Mouse (Mus musculus): ENCODE results near the gene Stk35. TPM values are rescaled to one million over a fixed set of nuclear protein-coding genes. Genes with fewer than 3 reads are reported as not detected.
"Not testable (repeated sequence)": the region's sequence is repeated elsewhere in the genome, so short reads cannot be mapped to it uniquely, and the experiment has no call there.

The Stk35 gene
- polyA plus RNA-seq, 1 experiment from 2014 or later, result 9.0 TPM

- no peak overlapping the region for H3K4me2 ChIP-seq (ENCODE audit: low read length)
- no peaks in the 10 kb centered on the region for H3K27me3 ChIP-seq (replicated peaks; ENCODE audit: control insufficient read depth, insufficient read depth, low read length)
- WGBS, result 91% methylated on average over 6 of the region's 6 CpGs
- H3K9ac ChIP-seq (replicated peaks; ENCODE audit: low read depth, low read length), result no peak overlapping the region
- H3K4me3 ChIP-seq (replicated peaks; ENCODE audit: low read length), result no peak overlapping the region
- no peaks in the 10 kb centered on the region for H3K9me3 ChIP-seq (ENCODE audit: control insufficient read depth, low read length)
- ATAC-seq, result no peak
- peaks cover 2% of the 10 kb centered on the region; the same call in 1 of the 2 replicates for H3K36me3 ChIP-seq (ENCODE audit: control insufficient read depth, insufficient read depth)
- no peak overlapping the region for H3K27ac ChIP-seq (ENCODE audit: low read length)
- H3K4me1 ChIP-seq (replicated peaks; ENCODE audit: control insufficient read depth, insufficient read depth, low read length), result no peaks in the 10 kb centered on the region; the same call in none of the 2 replicates
These were observed 23.9 kb downstream of the Stk35 start for GRCm38 (mm10) chr2:129824254-129824653.

- no peak overlapping the region for H3K4me3 ChIP-seq (replicated peaks; ENCODE audit: low read length)
- ATAC-seq, result no peak
- no peak overlapping the region for H3K9ac ChIP-seq (replicated peaks; ENCODE audit: low read depth, low read length)
- no peak overlapping the region for H3K4me2 ChIP-seq (ENCODE audit: low read length)
- no peaks in the 10 kb centered on the region; the same call in 1 of the 2 replicates for H3K4me1 ChIP-seq (replicated peaks; ENCODE audit: control insufficient read depth, insufficient read depth, low read length)
- H3K27ac ChIP-seq (ENCODE audit: low read length), result no peak overlapping the region
- H3K27me3 ChIP-seq (replicated peaks; ENCODE audit: control insufficient read depth, insufficient read depth, low read length), result no peaks in the 10 kb centered on the region
- peaks cover 2% of the 10 kb centered on the region; the same call in 1 of the 2 replicates for H3K36me3 ChIP-seq (ENCODE audit: control insufficient read depth, insufficient read depth)
- WGBS, result 97% methylated on average over 3 of the region's 3 CpGs
- no peaks in the 10 kb centered on the region for H3K9me3 ChIP-seq (ENCODE audit: control insufficient read depth, low read length)
These were observed 25.8 kb downstream of the Stk35 start for GRCm38 (mm10) chr2:129826141-129826540.

- Histone ChIP-seq H3K9me3 (ENCODE audit: control insufficient read depth, low read length) (no peaks in the 10 kb centered on the region), H3K4me2 (ENCODE audit: low read length) (no peak overlapping the region), H3K4me1 (replicated peaks; ENCODE audit: control insufficient read depth, insufficient read depth, low read length) (no peaks in the 10 kb centered on the region), H3K27me3 (replicated peaks; ENCODE audit: control insufficient read depth, insufficient read depth, low read length) (no peaks in the 10 kb centered on the region), H3K4me3 (replicated peaks; ENCODE audit: low read length) (no peak overlapping the region), H3K27ac (ENCODE audit: low read length) (no peak overlapping the region), H3K36me3 (ENCODE audit: control insufficient read depth, insufficient read depth) (no peaks in the 10 kb centered on the region; the same call in 1 of the 2 replicates), H3K9ac (replicated peaks; ENCODE audit: low read depth, low read length) (no peak overlapping the region)
- WGBS, result 75% methylated on average over 4 of the region's 4 CpGs
- ATAC-seq, result no peak
These were observed 32.7 kb downstream of the Stk35 start for GRCm38 (mm10) chr2:129832993-129833392.

- 86% methylated on average over 1 of the region's 1 CpGs for WGBS
- no peaks in the 10 kb centered on the region for H3K4me1 ChIP-seq (replicated peaks; ENCODE audit: control insufficient read depth, insufficient read depth, low read length)
- H3K36me3 ChIP-seq (ENCODE audit: control insufficient read depth, insufficient read depth), result no peaks in the 10 kb centered on the region
- H3K4me2 ChIP-seq (ENCODE audit: low read length), result no peak overlapping the region
- ATAC-seq, result no peak
- H3K9ac ChIP-seq (replicated peaks; ENCODE audit: low read depth, low read length), result no peak overlapping the region
- no peak overlapping the region for H3K27ac ChIP-seq (ENCODE audit: low read length)
- no peaks in the 10 kb centered on the region for H3K27me3 ChIP-seq (replicated peaks; ENCODE audit: control insufficient read depth, insufficient read depth, low read length)
- no peaks in the 10 kb centered on the region for H3K9me3 ChIP-seq (ENCODE audit: control insufficient read depth, low read length)
- no peak overlapping the region for H3K4me3 ChIP-seq (replicated peaks; ENCODE audit: low read length)
These were observed 33.9 kb downstream of the Stk35 start for GRCm38 (mm10) chr2:129834221-129834620.

- Histone ChIP-seq H3K27ac (ENCODE audit: low read length) (no peak overlapping the region), H3K4me3 (replicated peaks; ENCODE audit: low read length) (no peak overlapping the region), H3K9ac (replicated peaks; ENCODE audit: low read depth, low read length) (no peak overlapping the region), H3K4me1 (replicated peaks; ENCODE audit: control insufficient read depth, insufficient read depth, low read length) (no peaks in the 10 kb centered on the region), H3K9me3 (ENCODE audit: control insufficient read depth, low read length) (no peaks in the 10 kb centered on the region), H3K4me2 (ENCODE audit: low read length) (no peak overlapping the region), H3K36me3 (ENCODE audit: control insufficient read depth, insufficient read depth) (no peaks in the 10 kb centered on the region), H3K27me3 (replicated peaks; ENCODE audit: control insufficient read depth, insufficient read depth, low read length) (no peaks in the 10 kb centered on the region)
- no peak for ATAC-seq
- 88% methylated on average over 6 of the region's 6 CpGs for WGBS
These were observed 34.6 kb downstream of the Stk35 start for GRCm38 (mm10) chr2:129834881-129835280.

GRCm38 (mm10) chr2:129836921-129837320 is 36.6 kb downstream of the Stk35 start:
- H3K4me2 ChIP-seq (ENCODE audit: low read length), result no peak overlapping the region
- no peak overlapping the region for H3K4me3 ChIP-seq (replicated peaks; ENCODE audit: low read length)
- H3K9ac ChIP-seq (replicated peaks; ENCODE audit: low read depth, low read length), result no peak overlapping the region
- no peaks in the 10 kb centered on the region for H3K27me3 ChIP-seq (replicated peaks; ENCODE audit: control insufficient read depth, insufficient read depth, low read length)
- no peaks in the 10 kb centered on the region for H3K9me3 ChIP-seq (ENCODE audit: control insufficient read depth, low read length)
- no peak overlapping the region for H3K27ac ChIP-seq (ENCODE audit: low read length)
- 32% methylated on average over 1 of the region's 1 CpGs for WGBS
- H3K4me1 ChIP-seq (replicated peaks; ENCODE audit: control insufficient read depth, insufficient read depth, low read length), result no peaks in the 10 kb centered on the region
- H3K36me3 ChIP-seq (ENCODE audit: control insufficient read depth, insufficient read depth), result no peaks in the 10 kb centered on the region
- ATAC-seq, result no peak

GRCm38 (mm10) chr2:129838321-129838720 is 38.0 kb downstream of the Stk35 start:
- Histone ChIP-seq H3K4me2 (ENCODE audit: low read length) (no peak overlapping the region), H3K4me3 (replicated peaks; ENCODE audit: low read length) (no peak overlapping the region)

GRCm38 (mm10) chr2:129845826-129846225 is 45.5 kb downstream of the Stk35 start:
- no peak for ATAC-seq
- 65% methylated on average over 3 of the region's 3 CpGs for WGBS
- H3K27me3 ChIP-seq (replicated peaks; ENCODE audit: control insufficient read depth, insufficient read depth, low read length), result no peaks in the 10 kb centered on the region

More at GRCm38 (mm10) chr2:129838321-129838720, 38.0 kb downstream of the Stk35 start:
- no peak for ATAC-seq
- Histone ChIP-seq H3K9me3 (ENCODE audit: control insufficient read depth, low read length) (no peaks in the 10 kb centered on the region), H3K9ac (replicated peaks; ENCODE audit: low read depth, low read length) (no peak overlapping the region), H3K36me3 (ENCODE audit: control insufficient read depth, insufficient read depth) (no peaks in the 10 kb centered on the region), H3K4me1 (replicated peaks; ENCODE audit: control insufficient read depth, insufficient read depth, low read length) (no peaks in the 10 kb centered on the region), H3K27ac (ENCODE audit: low read length) (no peak overlapping the region), H3K27me3 (replicated peaks; ENCODE audit: control insufficient read depth, insufficient read depth, low read length) (no peaks in the 10 kb centered on the region)
- WGBS, result 86% methylated on average over 1 of the region's 1 CpGs

GRCm38 (mm10) chr2:129846501-129846900 is 46.2 kb downstream of the Stk35 start:
- Histone ChIP-seq H3K27me3 (replicated peaks; ENCODE audit: control insufficient read depth, insufficient read depth, low read length) (no peaks in the 10 kb centered on the region), H3K4me2 (ENCODE audit: low read length) (no peak overlapping the region), H3K4me3 (replicated peaks; ENCODE audit: low read length) (no peak overlapping the region), H3K36me3 (ENCODE audit: control insufficient read depth, insufficient read depth) (no peaks in the 10 kb centered on the region), H3K9me3 (ENCODE audit: control insufficient read depth, low read length) (no peaks in the 10 kb centered on the region), H3K27ac (ENCODE audit: low read length) (no peak overlapping the region), H3K9ac (replicated peaks; ENCODE audit: low read depth, low read length) (no peak overlapping the region), H3K4me1 (replicated peaks; ENCODE audit: control insufficient read depth, insufficient read depth, low read length) (0 out of 2 replicates have a peak, but pooled peaks cover 3% of the 10 kb centered on the region)
- 93% methylated on average over 2 of the region's 2 CpGs for WGBS
- no peak for ATAC-seq

More at GRCm38 (mm10) chr2:129845826-129846225, 45.5 kb downstream of the Stk35 start:
- Histone ChIP-seq H3K4me1 (replicated peaks; ENCODE audit: control insufficient read depth, insufficient read depth, low read length) (0 out of 2 replicates have a peak, but pooled peaks cover 3% of the 10 kb centered on the region), H3K36me3 (ENCODE audit: control insufficient read depth, insufficient read depth) (no peaks in the 10 kb centered on the region), H3K9me3 (ENCODE audit: control insufficient read depth, low read length) (no peaks in the 10 kb centered on the region), H3K9ac (replicated peaks; ENCODE audit: low read depth, low read length) (no peak overlapping the region), H3K4me3 (replicated peaks; ENCODE audit: low read length) (no peak overlapping the region), H3K4me2 (ENCODE audit: low read length) (no peak overlapping the region), H3K27ac (ENCODE audit: low read length) (no peak overlapping the region)

- H3K4me3 ChIP-seq (replicated peaks; ENCODE audit: low read length); H3K9me3 ChIP-seq (ENCODE audit: control insufficient read depth, low read length); H3K27ac ChIP-seq (ENCODE audit: low read length); H3K4me1 ChIP-seq (replicated peaks; ENCODE audit: control insufficient read depth, insufficient read depth, low read length); ATAC-seq; H3K4me2 ChIP-seq (ENCODE audit: low read length); H3K36me3 ChIP-seq (ENCODE audit: control insufficient read depth, insufficient read depth); H3K27me3 ChIP-seq (replicated peaks; ENCODE audit: control insufficient read depth, insufficient read depth, low read length); H3K9ac ChIP-seq (replicated peaks; ENCODE audit: low read depth, low read length): not testable (repeated sequence)
- 83% methylated on average over 3 of the region's 3 CpGs for WGBS
These were observed 48.8 kb downstream of the Stk35 start for GRCm38 (mm10) chr2:129849078-129849477.
